Mouse (Mus musculus) heart, embryonic 14.5 days (tissue): Measurements from ENCODE around the gene Eif4a2. TPM values are rescaled to one million over a fixed set of nuclear protein-coding genes. Genes with fewer than 3 reads are reported as not detected.

ENCODE experiments used
- ATAC-seq: fragments of 200-750 bp; cut with Nextera tagmentation; 2 replicates; pipeline ENCODE4 v1.8.0; 2017; ENCODE audit warnings: low read depth, moderate TSS enrichment; ENCODE audit not compliant: insufficient number of reproducible peaks, insufficient read depth, low FRiP score
- H3K27ac ChIP-seq, 2 experiments: fragments of 200-500 bp in 1 of 2; fragments of 300-500 bp in 1 of 2; sonication (generic) in 1 of 2; replicated peaks in 1 of 2; 2 replicates each; pipeline ENCODE4 v1.5.1; 2012 to 2014; ENCODE audit warnings: low read depth in 2 of 2, low read length in 2 of 2, control low read depth in 1 of 2, mild to moderate bottlenecking in 1 of 2, mixed read lengths in 1 of 2; ENCODE audit not compliant: control insufficient read depth in 1 of 2, insufficient read depth in 1 of 2
- H3K27me3 ChIP-seq: fragments of 300-500 bp; sonication (generic); 2 replicates; pipeline ENCODE4 v1.6.1; 2014; ENCODE audit warnings: mild to moderate bottlenecking, low read length, control low read depth; ENCODE audit not compliant: control insufficient read depth, insufficient read depth
- H3K36me3 ChIP-seq: fragments of 300-500 bp; sonication (generic); 2 replicates; pipeline ENCODE4 v1.6.1; 2014; ENCODE audit warnings: mild to moderate bottlenecking, control low read depth, low read length, mixed read lengths; ENCODE audit not compliant: control insufficient read depth, insufficient read depth
- H3K4me1 ChIP-seq, 2 experiments: fragments of 200-500 bp in 1 of 2; fragments of 300-500 bp in 1 of 2; sonication (generic) in 1 of 2; 2 replicates each; pipeline ENCODE4 v1.6.1; 2012 to 2014; ENCODE audit warnings: low read length in 2 of 2, control low read depth in 1 of 2, mixed read lengths in 1 of 2; ENCODE audit not compliant: control insufficient read depth in 2 of 2, insufficient read depth in 2 of 2
- H3K4me2 ChIP-seq: fragments of 300-500 bp; sonication (generic); 2 replicates; pipeline ENCODE4 v1.6.1; 2014; ENCODE audit warnings: mild to moderate bottlenecking, low read length
- H3K4me3 ChIP-seq, 2 experiments: fragments of 200-500 bp in 1 of 2; fragments of 300-500 bp in 1 of 2; sonication (generic) in 1 of 2; 2 replicates each; pipeline ENCODE4 v1.5.1; 2012 to 2014; ENCODE audit warnings: low read length in 2 of 2, mild to moderate bottlenecking in 2 of 2, control low read depth in 1 of 2, low read depth in 1 of 2, moderate library complexity in 1 of 2; ENCODE audit not compliant: control insufficient read depth in 1 of 2, insufficient read depth in 1 of 2
- H3K9ac ChIP-seq: fragments of 300-500 bp; sonication (generic); 2 replicates; pipeline ENCODE4 v1.6.1; 2014; ENCODE audit warnings: mild to moderate bottlenecking, low read length
- H3K9me3 ChIP-seq: fragments of 300-500 bp; sonication (generic); 2 replicates; pipeline ENCODE4 v1.6.1; 2016; ENCODE audit warnings: low read length, control low read depth; ENCODE audit not compliant: control insufficient read depth
- WGBS: fragments of 180-500 bp; shearing (Covaris S2); extraction: QIAGEN DNeasy Blood & Tissue Kit; methylation state at CpG from one replicate; pipeline ENCODE4 v1.1.7; 2014; 5-methylcytosine and 5-hydroxymethylcytosine counted together
- microRNA-seq: library from miRNA; unstranded; fragments of <30 nt; microRNA quantifications from one replicate; pipeline ENCODE4, GENCODE M21; 2016
- polyA plus RNA-seq: library from polyadenylated mRNA; unstranded; fragments of >200 nt; fragmentation: Nextera tagmentation; extraction: Ambion mirVana; gene quantifications from 2 replicates; pipeline ENCODE4 v1.2.1, GENCODE M21; 2014

Gene Eif4a2
- polyA plus RNA-seq, 1 experiment from 2014 or later: 182 TPM

- WGBS: 15% methylated on average over 2 of the region's 2 CpGs
- H3K4me2 ChIP-seq: no peak overlapping the region
- H3K9ac ChIP-seq: no peak overlapping the region
- H3K4me1 ChIP-seq: peaks cover 2 to 8% of the 10 kb centered on the region in 2 experiments; a peak in 1 of 4 replicates
- H3K27ac ChIP-seq: no peak overlapping the region
- ATAC-seq: no peak; the same call in 1 of the 2 replicates
- H3K9me3 ChIP-seq: no peaks in the 10 kb centered on the region
- no peaks in the 10 kb centered on the region for H3K36me3 ChIP-seq
- H3K4me3 ChIP-seq: no peak overlapping the region
- H3K27me3 ChIP-seq: no peaks in the 10 kb centered on the region
Measured at GRCm38 (mm10) chr16:23158957-23159356, 51.7 kb downstream of the Eif4a2 start.

- 52% methylated on average over 2 of the region's 2 CpGs for WGBS
- Histone ChIP-seq H3K9ac (no peak overlapping the region), H3K27ac (no peak overlapping the region), H3K4me1 (peaks cover 4 to 8% of the 10 kb centered on the region in 2 experiments; a peak in 2 of 4 replicates), H3K36me3 (no peaks in the 10 kb centered on the region), H3K4me2 (no peak overlapping the region), H3K9me3 (no peaks in the 10 kb centered on the region), H3K27me3 (no peaks in the 10 kb centered on the region), H3K4me3 (no peak overlapping the region)
- no peak for ATAC-seq
Measured at GRCm38 (mm10) chr16:23159749-23160148, 52.5 kb downstream of the Eif4a2 start.

GRCm38 (mm10) chr16:23162116-23162515 is 54.9 kb downstream of the Eif4a2 start:
- H3K36me3 ChIP-seq: no peaks in the 10 kb centered on the region
- no peak overlapping the region for H3K4me2 ChIP-seq
- H3K4me3 ChIP-seq: no peak overlapping the region
- no peak overlapping the region for H3K9ac ChIP-seq
- WGBS: 70% methylated on average over 3 of the region's 3 CpGs
- H3K27ac ChIP-seq: no peak overlapping the region
- H3K27me3 ChIP-seq: no peaks in the 10 kb centered on the region
- ATAC-seq: no peak
- peaks cover 4 to 8% of the 10 kb centered on the region in 2 experiments; a peak in 2 of 4 replicates for H3K4me1 ChIP-seq
- H3K9me3 ChIP-seq: no peaks in the 10 kb centered on the region

Small RNA genes lying within 50 kb of the gene (microRNA-seq; reads per million reads assigned to microRNA genes)
- gene Gm49346: 1.1 reads per million

Other genes starting within 250 kb of the Eif4a2 start
- gene Tbccd1, start 249.8 kb upstream of the Eif4a2 start, polyA plus RNA-seq: 19.3 TPM in 2 replicates
- 86.4 and 97.4 TPM in 2 replicates for gene Dnajb11, start 249.6 kb upstream of the Eif4a2 start, polyA plus RNA-seq
- gene Ahsg, start 216.2 kb upstream of the Eif4a2 start, polyA plus RNA-seq: 2.0 and 4.6 TPM in 2 replicates
- gene Fetub, start 189.1 kb upstream of the Eif4a2 start, polyA plus RNA-seq: not detected in 2 replicates
- not detected in 2 replicates for gene Hrg, start 156.4 kb upstream of the Eif4a2 start, polyA plus RNA-seq
- not detected in 2 replicates for gene Kng2, start 78.0 kb upstream of the Eif4a2 start, polyA plus RNA-seq
- gene Kng1, start 49.6 kb upstream of the Eif4a2 start, polyA plus RNA-seq: 0.36 TPM in 1 of 2 replicates, not detected in the other
- gene Rfc4, start 20.3 kb downstream of the Eif4a2 start, polyA plus RNA-seq: 84.8 and 86.4 TPM in 2 replicates
- 0.15 TPM in 1 of 2 replicates, not detected in the other for gene Adipoq, start 39.1 kb downstream of the Eif4a2 start, polyA plus RNA-seq
- 16.2 and 16.7 TPM in 2 replicates for gene St6gal1, start 117.3 kb downstream of the Eif4a2 start, polyA plus RNA-seq